Mouse (Mus musculus): ENCODE measurements around the gene Olfr127.
"Not testable (repeated sequence)": the region's sequence is repeated elsewhere in the genome, so short reads cannot be mapped to it uniquely, and the experiment has no call there.

Olfr127 gene

GRCm38 (mm10) chr17:37900137-37900536, at the start of gene Olfr127:
TSS of gene Olfr127 (plus strand) at chr17:37900437.
- DNase-seq (ENCODE audit: low read depth): no peak

- no peak for DNase-seq (ENCODE audit: low read depth)
Measured at GRCm38 (mm10) chr17:37863901-37864300, 36.3 kb upstream of the Olfr127 start.

DNA sequence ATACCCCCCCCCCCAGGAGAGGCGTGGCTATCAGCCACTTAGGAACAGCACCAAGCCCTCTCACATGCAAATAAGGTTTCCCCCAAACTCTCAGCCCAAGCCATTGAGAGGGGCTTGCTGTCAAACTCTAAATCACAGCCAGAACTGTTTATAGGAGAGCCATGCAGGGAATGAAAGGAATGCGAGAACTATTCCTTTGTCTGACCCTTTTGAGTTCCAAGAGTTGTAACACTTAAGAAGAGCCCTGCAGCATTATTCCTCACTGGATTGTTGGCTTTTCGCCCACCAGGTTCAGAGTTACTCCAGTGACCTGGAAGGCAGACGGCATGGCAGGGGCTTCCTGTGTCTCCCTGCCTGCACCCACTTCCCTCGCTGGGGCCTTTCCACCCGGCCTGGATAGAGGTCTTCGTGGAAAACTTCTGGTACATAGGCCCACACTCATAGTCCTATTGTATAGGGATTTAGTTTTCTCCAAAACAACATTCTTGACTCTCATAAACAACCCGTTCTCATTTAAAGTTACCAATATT, 30.5 kb upstream of the Olfr127 start:
- DNase-seq (ENCODE audit: low read depth): no peak

GRCm38 (mm10) chr17:37873830-37874229, 26.4 kb upstream of the Olfr127 start:
- no peak for DNase-seq (ENCODE audit: low read depth)

- not testable (repeated sequence) for DNase-seq (ENCODE audit: low read depth)
Measured at GRCm38 (mm10) chr17:37906821-37907220, 6.6 kb downstream of the Olfr127 start.

DNA sequence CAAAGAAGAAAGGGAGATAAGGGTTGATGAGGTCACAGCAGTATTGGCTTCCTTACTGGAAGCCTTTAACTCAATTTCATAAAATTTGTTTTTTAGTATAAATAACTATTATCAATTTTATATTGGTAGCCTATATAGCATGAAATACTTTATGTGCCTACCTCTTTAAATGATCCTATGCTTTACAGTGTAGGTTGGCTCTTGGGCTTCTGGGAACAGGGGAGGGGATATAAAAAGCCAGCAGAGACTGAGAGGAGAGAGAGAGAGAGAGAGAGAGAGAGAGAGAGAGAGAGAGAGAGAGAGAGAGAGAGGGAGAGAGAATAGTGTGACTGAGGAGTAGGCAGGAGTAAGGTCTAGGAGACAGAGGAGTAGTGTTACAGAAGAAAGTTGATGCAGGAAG, 20.0 kb downstream of the Olfr127 start, which contains the start of gene Olfr128:
Olfr128 (plus strand) TSS at position 301 of the 400 bp plus-strand sequence.
- no peak for DNase-seq (ENCODE audit: low read depth)

DNA sequence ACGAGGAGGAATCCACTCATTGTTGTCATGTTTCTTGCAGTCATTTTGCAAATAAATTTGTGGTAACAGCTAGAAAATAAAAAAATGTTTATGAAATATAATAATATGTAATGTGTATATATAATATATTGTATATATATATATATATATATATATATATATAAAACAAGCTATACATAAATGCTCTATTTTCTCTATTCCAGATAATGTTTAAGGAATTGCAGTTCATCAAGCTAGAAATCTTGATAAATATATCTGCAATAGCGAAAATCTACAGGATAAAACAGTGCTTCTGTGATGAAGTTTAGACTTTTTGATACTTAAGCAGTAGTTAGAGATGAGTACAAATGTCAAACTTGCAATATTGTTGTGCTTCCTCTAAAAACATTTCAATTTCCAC, 52.7 kb downstream of the Olfr127 start, which contains the start of gene Olfr761:
Olfr761 (minus strand) TSS at position 101 of the 400 bp plus-strand sequence.
- no peak for DNase-seq (ENCODE audit: low read depth)
